Mouse (Mus musculus) megakaryocyte, embryonic 14.5 days (primary cell): Measurements from ENCODE around the gene Tfe3. TPM values are rescaled to one million over a fixed set of nuclear protein-coding genes. Genes with fewer than 3 reads are reported as not detected.
A peak's percentile ranks its signal among the peaks of the same experiment; 100 is the strongest.
"Not testable (repeated sequence)": the region's sequence is repeated elsewhere in the genome, so short reads cannot be mapped to it uniquely, and the experiment has no call there.

Source experiments
- H3K27me3 ChIP-seq: replicated peaks from 2 replicates; pipeline ENCODE3; 2012; ENCODE audit warnings: inconsistent platforms
- H3K36me3 ChIP-seq: replicated peaks from 2 replicates; pipeline ENCODE3; 2012; ENCODE audit warnings: low read length, inconsistent platforms, mixed read lengths
- H3K4me1 ChIP-seq: 2 replicates; pipeline ENCODE4 v1.6.1; 2012; ENCODE audit warnings: inconsistent platforms
- H3K4me3 ChIP-seq: replicated peaks from 2 replicates; pipeline ENCODE3; 2012; ENCODE audit warnings: moderate library complexity, mild to moderate bottlenecking, inconsistent platforms
- H3K9me3 ChIP-seq: 2 replicates; pipeline ENCODE4 v1.6.1; 2012; ENCODE audit warnings: inconsistent platforms
- FLI1 ChIP-seq: IDR thresholded peaks from 2 replicates; pipeline ENCODE4 v1.6.1; 2012; ENCODE audit warnings: low read length, inconsistent platforms, mixed read lengths
- GATA1 ChIP-seq: IDR thresholded peaks from 3 replicates; pipeline ENCODE4 v1.6.1; 2012; ENCODE audit warnings: mixed read lengths, low read length, inconsistent platforms, borderline replicate concordance
- polyA plus RNA-seq: library from polyadenylated mRNA; stranded (reverse); fragments of >175 nt; gene quantifications from 2 replicates; pipeline ENCODE4 v1.2.3, GENCODE M21; 2012; ENCODE audit warnings: low replicate concordance; ENCODE audit not compliant: insufficient read depth

The Tfe3 gene
- 17.5 and 17.8 TPM in 2 replicates for polyA plus RNA-seq

GRCm38 (mm10) chrX:7762137-7762920, at the start of gene Tfe3:
Gene Tfe3, plus strand, starts transcription at chrX:7762560.
- TF ChIP-seq GATA1 (no peak), FLI1 (no peak)
- Histone ChIP-seq H3K4me1 (peaks cover 34% of the 10 kb centered on the region), H3K27me3 (no peaks in the 10 kb centered on the region), H3K9me3 (no peaks in the 10 kb centered on the region), H3K36me3 (peaks cover 21% of the 10 kb centered on the region), H3K4me3 (peak within 1 kb of the TSS; percentile 96)

GRCm38 (mm10) chrX:7713764-7714134, 48.6 kb upstream of the Tfe3 start:
- H3K4me1 ChIP-seq, H3K27me3 ChIP-seq, H3K9me3 ChIP-seq: not testable (repeated sequence)
- Histone ChIP-seq H3K4me3 (peak overlapping the region; percentile 90), H3K36me3 (peaks cover 10% of the 10 kb centered on the region)

DNA sequence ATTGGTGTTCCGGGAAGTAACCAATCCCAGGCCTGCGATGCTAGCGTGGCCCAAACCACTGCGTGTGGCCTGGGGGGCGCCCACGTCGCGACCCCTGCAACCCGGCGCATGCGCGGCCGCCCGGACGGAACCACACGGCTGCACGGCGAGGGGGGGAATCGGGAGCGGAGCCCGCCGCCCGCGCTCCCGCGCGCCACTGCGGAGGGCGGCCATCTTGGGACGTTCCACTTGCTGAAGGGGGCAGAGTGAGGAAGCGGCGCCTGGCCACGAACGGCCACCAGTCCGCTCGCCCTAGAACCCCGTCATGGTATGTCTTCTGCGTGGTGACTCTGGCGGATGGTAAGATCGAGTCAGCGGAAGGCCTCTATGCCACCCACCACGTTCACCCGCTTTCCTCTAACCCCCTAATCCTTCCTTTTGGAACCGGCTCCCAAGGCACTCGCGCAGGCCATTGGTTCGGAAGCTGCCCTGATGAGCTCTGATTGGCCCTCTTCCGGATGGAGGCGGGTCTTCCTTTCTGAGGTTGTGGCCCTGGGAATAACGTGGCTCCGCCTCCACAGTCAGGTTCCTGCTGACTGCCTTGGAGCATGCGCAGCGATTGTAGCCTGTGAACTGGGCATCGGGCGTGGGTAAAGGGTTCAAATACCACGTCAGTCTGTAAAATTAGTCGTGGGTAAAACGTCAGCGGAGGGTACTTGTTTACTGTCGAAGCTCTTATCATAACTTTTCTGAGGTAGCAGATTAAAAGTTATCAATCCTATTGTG, 48.0 kb upstream of the Tfe3 start, which contains the start of gene Wdr45:
Wdr45 (plus strand) TSS at position 199 of the 765 bp plus-strand sequence.
- H3K27me3 ChIP-seq, H3K36me3 ChIP-seq, H3K4me1 ChIP-seq, H3K9me3 ChIP-seq: not testable (repeated sequence)
- H3K4me3 ChIP-seq = peak within 1 kb of the TSS; percentile 90

GRCm38 (mm10) chrX:7716058-7716457, 46.3 kb upstream of the Tfe3 start:
- H3K27me3 ChIP-seq, H3K9me3 ChIP-seq, H3K4me3 ChIP-seq, H3K4me1 ChIP-seq, H3K36me3 ChIP-seq: not testable (repeated sequence)

DNA sequence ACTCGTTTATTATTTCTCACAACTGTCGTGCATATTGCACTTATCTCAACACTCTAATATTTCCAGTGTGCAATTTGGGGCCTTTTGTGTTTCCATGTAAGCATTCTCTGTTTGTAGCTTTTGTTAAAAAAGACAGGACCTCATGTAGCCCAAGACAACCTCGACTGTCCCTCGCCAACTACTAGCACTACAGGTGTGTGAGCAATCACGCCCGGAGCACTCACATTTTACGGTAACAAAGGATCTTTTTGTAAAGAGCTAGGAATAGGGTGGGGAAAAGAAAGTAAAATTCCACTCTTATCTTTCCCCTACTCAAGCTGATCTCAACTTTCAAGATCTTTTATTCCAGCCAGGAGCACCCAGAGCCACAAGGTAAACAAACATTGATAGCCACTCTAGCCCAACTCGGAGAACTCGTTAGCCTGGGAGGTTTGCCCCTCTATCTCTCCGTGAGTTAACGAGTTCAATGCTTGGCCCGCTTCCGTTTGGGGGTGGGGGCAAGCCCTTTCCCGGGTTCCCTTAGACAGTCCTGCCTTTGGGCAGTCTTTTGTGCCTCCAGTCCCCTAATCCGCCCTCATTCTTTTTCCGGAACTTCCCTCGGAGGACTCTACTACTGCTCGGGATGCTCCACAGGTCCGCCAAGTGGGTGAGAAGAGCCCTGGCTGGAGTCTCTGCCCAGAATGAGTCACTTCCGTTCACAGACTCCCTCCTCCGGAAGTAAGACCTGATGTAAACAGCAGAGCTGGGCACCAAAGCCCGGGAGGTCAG, 40.7 kb upstream of the Tfe3 start, which contains the start of gene Gm45208:
Gm45208 (plus strand) TSS at position 732 of the 768 bp plus-strand sequence.
- H3K9me3 ChIP-seq = no peaks in the 10 kb centered on the region
- H3K4me3 ChIP-seq = peak within 1 kb of the TSS; percentile 95
- peaks cover 26% of the 10 kb centered on the region for H3K4me1 ChIP-seq
- peaks cover 34% of the 10 kb centered on the region for H3K36me3 ChIP-seq
- TF ChIP-seq FLI1 = no peak
- TF ChIP-seq GATA1 = no peak
- H3K27me3 ChIP-seq = no peaks in the 10 kb centered on the region

- Histone ChIP-seq H3K36me3 (peaks cover 40% of the 10 kb centered on the region), H3K27me3 (no peaks in the 10 kb centered on the region), H3K4me3 (peak overlapping the region; percentile 95), H3K9me3 (no peaks in the 10 kb centered on the region), H3K4me1 (peaks cover 31% of the 10 kb centered on the region)
- TF ChIP-seq GATA1 = no peak
- TF ChIP-seq FLI1 = no peak
These were observed 40.1 kb upstream of the Tfe3 start for GRCm38 (mm10) chrX:7722282-7722611.

GRCm38 (mm10) chrX:7722691-7723090, 39.7 kb upstream of the Tfe3 start:
- Histone ChIP-seq H3K36me3 (peaks cover 44% of the 10 kb centered on the region), H3K9me3 (no peaks in the 10 kb centered on the region), H3K4me3 (peak overlapping the region; percentile 95), H3K27me3 (no peaks in the 10 kb centered on the region), H3K4me1 (peaks cover 36% of the 10 kb centered on the region)
- no peak for TF ChIP-seq GATA1
- TF ChIP-seq FLI1 = no peak

DNA sequence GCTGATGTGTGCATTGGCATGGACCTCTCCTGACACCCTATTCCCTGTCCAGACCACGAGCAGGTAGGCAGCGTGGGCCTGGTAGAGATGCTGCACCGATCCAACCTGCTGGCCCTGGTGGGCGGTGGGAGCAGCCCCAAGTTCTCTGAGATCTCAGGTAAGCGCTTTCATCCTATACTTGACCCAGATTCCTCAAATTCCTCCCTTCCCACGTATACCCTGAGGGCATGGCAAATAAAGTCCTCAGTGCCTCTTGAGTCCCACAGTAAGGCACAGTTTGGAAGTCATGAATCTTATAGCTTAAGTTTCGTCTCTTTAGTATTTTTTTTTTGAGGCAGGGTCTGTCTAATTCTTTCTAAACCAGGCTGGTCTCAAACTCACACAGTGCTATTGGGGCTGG, 38.2 kb upstream of the Tfe3 start:
- H3K9me3 ChIP-seq = no peaks in the 10 kb centered on the region
- H3K4me1 ChIP-seq = peaks cover 47% of the 10 kb centered on the region
- H3K4me3 ChIP-seq = peak overlapping the region; percentile 79
- H3K27me3 ChIP-seq = no peaks in the 10 kb centered on the region
- peaks cover 46% of the 10 kb centered on the region for H3K36me3 ChIP-seq
- no peak for TF ChIP-seq FLI1
- TF ChIP-seq GATA1 = no peak

DNA sequence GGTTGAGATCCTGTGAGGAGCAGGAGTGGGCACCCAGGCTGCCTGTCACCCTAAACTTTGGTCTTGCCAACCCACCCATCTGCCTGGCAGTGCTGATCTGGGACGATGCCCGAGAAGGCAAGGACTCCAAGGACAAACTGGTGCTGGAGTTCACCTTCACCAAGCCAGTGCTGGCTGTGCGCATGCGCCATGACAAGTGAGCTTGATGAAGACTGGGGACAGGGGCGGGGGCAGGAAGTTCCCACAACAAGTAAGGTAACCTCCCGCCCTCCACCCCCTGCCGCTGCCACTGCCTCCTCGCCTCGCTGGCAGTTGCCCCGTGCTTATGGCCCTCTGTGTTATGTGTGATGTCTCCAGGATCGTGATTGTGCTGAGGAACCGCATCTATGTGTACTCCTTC, 36.5 kb upstream of the Tfe3 start:
- TF ChIP-seq GATA1 (no peak), FLI1 (no peak)
- Histone ChIP-seq H3K27me3 (no peaks in the 10 kb centered on the region), H3K4me1 (peaks cover 52% of the 10 kb centered on the region), H3K4me3 (no peak overlapping the region), H3K9me3 (no peaks in the 10 kb centered on the region), H3K36me3 (peaks cover 46% of the 10 kb centered on the region)

- no peak overlapping the region for H3K4me3 ChIP-seq
- peaks cover 52% of the 10 kb centered on the region for H3K4me1 ChIP-seq
- no peaks in the 10 kb centered on the region for H3K9me3 ChIP-seq
- TF ChIP-seq FLI1 = no peak
- TF ChIP-seq GATA1 = no peak
- peaks cover 46% of the 10 kb centered on the region for H3K36me3 ChIP-seq
- no peaks in the 10 kb centered on the region for H3K27me3 ChIP-seq
These were observed 35.2 kb upstream of the Tfe3 start for GRCm38 (mm10) chrX:7727176-7727575.
